Mouse (Mus musculus): Measurements from ENCODE around the gene Olfr747. TPM values are rescaled to one million over a fixed set of nuclear protein-coding genes. Genes with fewer than 3 reads are reported as not detected.

Gene Olfr747
- polyA plus RNA-seq (2015; fragmentation: Nextera tagmentation; extraction: Ambion mirVana), result not detected in 2 replicates

GRCm38 (mm10) chr14:50693106-50693505 is at the start of gene Olfr747:
TSS of gene Olfr747 (minus strand) at chr14:50693206.

GRCm38 (mm10) chr14:50707073-50707472 is 14.1 kb upstream of the Olfr747 start, which contains the start of gene Olfr748:
TSS of gene Olfr748 (plus strand) at chr14:50707373.

DNA sequence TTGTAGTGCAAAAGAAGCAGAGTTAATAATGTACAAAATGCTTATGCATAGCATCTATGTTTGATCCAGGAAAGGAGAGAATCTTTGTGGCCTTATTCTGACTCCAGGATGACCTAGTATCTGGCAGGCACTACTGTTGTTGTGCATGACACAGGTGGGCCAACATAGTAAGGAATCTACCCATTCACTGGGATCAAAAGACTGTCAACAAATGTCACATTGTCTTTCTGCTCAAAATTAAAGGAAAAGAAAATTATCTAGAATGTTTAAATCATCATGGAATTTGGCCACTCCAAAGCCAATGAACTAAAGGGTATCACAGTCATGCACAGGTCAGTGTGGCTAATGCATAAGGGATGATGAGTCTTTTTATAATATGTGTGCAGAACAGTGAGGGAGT is 46.2 kb downstream of the Olfr747 start, which contains the start of gene Olfr746:
Gene Olfr746, plus strand, starts transcription at position 301 of the 400 bp plus-strand sequence.

GRCm38 (mm10) chr14:50639088-50639487 is 53.9 kb downstream of the Olfr747 start, which contains the start of gene Olfr745:
TSS of gene Olfr745 (plus strand) at chr14:50639388.

Other genes starting within 250 kb of the Olfr747 start
- not detected in 2 replicates for gene Olfr740, start 247.7 kb downstream of the Olfr747 start, polyA plus RNA-seq (2015; fragmentation: Nextera tagmentation; extraction: Ambion mirVana)
- not detected in 2 replicates for gene Olfr741, start 220.5 kb downstream of the Olfr747 start, polyA plus RNA-seq (2015; fragmentation: Nextera tagmentation; extraction: Ambion mirVana)
- not detected in 2 replicates for gene Olfr742, start 189.6 kb downstream of the Olfr747 start, polyA plus RNA-seq (2015; fragmentation: Nextera tagmentation; extraction: Ambion mirVana)
- not detected in 2 replicates for gene Olfr743, start 171.4 kb downstream of the Olfr747 start, polyA plus RNA-seq (2015; fragmentation: Nextera tagmentation; extraction: Ambion mirVana)
- not detected in 2 replicates for gene Olfr744, start 78.3 kb downstream of the Olfr747 start, polyA plus RNA-seq (2015; fragmentation: Nextera tagmentation; extraction: Ambion mirVana)
- not detected in 2 replicates for gene Olfr745, start 53.8 kb downstream of the Olfr747 start, polyA plus RNA-seq (2015; fragmentation: Nextera tagmentation; extraction: Ambion mirVana)
- gene Olfr746, start 46.1 kb downstream of the Olfr747 start, polyA plus RNA-seq (2015; fragmentation: Nextera tagmentation; extraction: Ambion mirVana), result not detected in 2 replicates
- not detected in 2 replicates for gene Olfr748, start 14.2 kb upstream of the Olfr747 start, polyA plus RNA-seq (2015; fragmentation: Nextera tagmentation; extraction: Ambion mirVana)
- gene Olfr749, start 51.9 kb upstream of the Olfr747 start, polyA plus RNA-seq (2015; fragmentation: Nextera tagmentation; extraction: Ambion mirVana), result not detected in 2 replicates
- 36.4 and 40.1 TPM in 2 replicates for gene Ttc5, start 92.3 kb upstream of the Olfr747 start, polyA plus RNA-seq (2015; fragmentation: Nextera tagmentation; extraction: Ambion mirVana)
- gene Ccnb1ip1, start 114.5 kb upstream of the Olfr747 start, polyA plus RNA-seq (2015; fragmentation: Nextera tagmentation; extraction: Ambion mirVana), result not detected in 2 replicates
- gene Parp2, start 114.6 kb upstream of the Olfr747 start, polyA plus RNA-seq (2015; fragmentation: Nextera tagmentation; extraction: Ambion mirVana), result 26.6 and 27.3 TPM in 2 replicates
- gene Tep1, start 177.4 kb upstream of the Olfr747 start, polyA plus RNA-seq (2015; fragmentation: Nextera tagmentation; extraction: Ambion mirVana), result 6.8 and 7.5 TPM in 2 replicates
- 0.31 and 0.64 TPM in 2 replicates for gene Klhl33, start 204.3 kb upstream of the Olfr747 start, polyA plus RNA-seq (2015; fragmentation: Nextera tagmentation; extraction: Ambion mirVana)
- 78.2 and 87.5 TPM in 2 replicates for gene Osgep, start 231.7 kb upstream of the Olfr747 start, polyA plus RNA-seq (2015; fragmentation: Nextera tagmentation; extraction: Ambion mirVana)
- 91.5 and 98.7 TPM in 2 replicates for gene Apex1, start 231.8 kb upstream of the Olfr747 start, polyA plus RNA-seq (2015; fragmentation: Nextera tagmentation; extraction: Ambion mirVana)
- 32.4 and 42.5 TPM in 2 replicates for gene Pip4p1, start 237.7 kb upstream of the Olfr747 start, polyA plus RNA-seq (2015; fragmentation: Nextera tagmentation; extraction: Ambion mirVana)
- 46.9 and 49.2 TPM in 2 replicates for gene Pnp, start 237.9 kb upstream of the Olfr747 start, polyA plus RNA-seq (2015; fragmentation: Nextera tagmentation; extraction: Ambion mirVana)